Mouse (Mus musculus): ENCODE data around the gene Slc25a25. TPM values are rescaled to one million over a fixed set of nuclear protein-coding genes. Genes with fewer than 3 reads are reported as not detected.

Slc25a25 gene
- polyA plus RNA-seq, 1 experiment, result 11.4 TPM

DNA sequence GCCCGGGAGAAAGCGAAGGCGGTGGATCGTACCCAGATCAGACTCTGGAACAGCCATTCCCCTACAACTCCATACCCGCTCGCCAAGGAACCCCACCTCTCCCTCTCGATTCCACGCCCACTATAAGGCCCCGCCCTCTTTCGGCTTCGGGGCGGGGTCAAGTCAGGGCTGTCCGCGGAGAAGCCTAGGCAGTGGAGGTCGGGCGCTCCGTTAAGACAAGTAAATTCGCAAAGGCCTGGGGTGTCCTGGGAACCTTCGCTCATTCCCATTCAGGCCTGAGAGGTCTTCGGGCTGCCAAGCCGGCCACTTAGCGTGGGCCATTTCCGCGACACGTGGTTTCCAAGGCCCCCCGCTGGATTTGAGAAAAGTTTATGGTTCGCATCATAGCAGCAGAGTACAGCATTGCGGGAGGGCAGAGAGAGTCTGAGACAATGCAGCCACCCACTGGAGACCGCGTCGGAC, 55.7 kb downstream of the Slc25a25 start, which contains the start of gene Ptges2:
Ptges2 (plus strand) TSS at position 413 of the 462 bp plus-strand sequence.
- peak; percentile 77 to 87 for DNase-seq (ENCODE audit: low read depth in 1 of 2, low spot score in 2 of 2)
- Histone ChIP-seq H3K27ac (ENCODE audit: insufficient read depth, low read length) (peak within 1 kb of the TSS; percentile 92), H3K27me3 (ENCODE audit: control insufficient read depth, insufficient read depth, low read length) (no peaks in the 10 kb centered on the region), H3K4me1 (ENCODE audit: control insufficient read depth, insufficient read depth, insufficient read length) (peaks cover 7% of the 10 kb centered on the region; the same call in 1 of the 2 replicates), H3K4me3 (ENCODE audit: extremely low read depth, insufficient read depth, insufficient read length) (peak within 1 kb of the TSS; percentile 76), H3K36me3 (ENCODE audit: control insufficient read depth, insufficient read depth, low read length) (0 out of 2 replicates have a peak, but pooled peaks cover 2% of the 10 kb centered on the region)
- under 1% methylated on average over 31 of the region's 31 CpGs for WGBS
- TF ChIP-seq CTCF (IDR thresholded peaks at IDR 0.05; ENCODE audit: extremely low read depth, insufficient read depth, insufficient read length, insufficient replicate concordance) (no peak), POLR2A (IDR thresholded peaks at IDR 0.05; ENCODE audit: low read depth, low read length) (no peak)

DNA sequence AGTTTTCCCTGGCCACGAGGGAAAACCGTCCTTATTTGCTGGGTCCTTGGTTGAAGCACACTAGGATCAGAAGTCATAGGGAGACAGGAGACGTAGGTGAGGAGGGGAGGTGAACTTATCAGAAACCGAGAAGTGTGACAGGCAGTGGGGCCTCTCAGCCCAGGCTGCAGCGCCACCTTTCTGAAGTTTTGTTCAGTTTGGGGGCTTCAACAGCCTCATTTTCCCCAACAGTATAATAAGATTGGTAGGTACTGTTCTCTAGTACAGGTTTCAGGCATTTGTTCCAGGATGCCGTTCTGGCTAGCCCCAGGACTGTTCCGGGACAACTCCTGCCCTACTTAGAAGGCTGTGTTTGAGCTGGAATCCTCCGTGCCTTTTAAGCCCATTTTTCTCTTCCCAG, 56.3 kb downstream of the Slc25a25 start:
- WGBS, result 3% methylated on average over 8 of the region's 8 CpGs
- Histone ChIP-seq H3K27me3 (ENCODE audit: control insufficient read depth, insufficient read depth, low read length) (no peaks in the 10 kb centered on the region), H3K27ac (ENCODE audit: insufficient read depth, low read length) (peak overlapping the region; percentile 92; the same call in 1 of the 2 replicates), H3K4me1 (ENCODE audit: control insufficient read depth, insufficient read depth, insufficient read length) (peaks cover 7% of the 10 kb centered on the region; the same call in 1 of the 2 replicates), H3K36me3 (ENCODE audit: control insufficient read depth, insufficient read depth, low read length) (0 out of 2 replicates have a peak, but pooled peaks cover under 1% of the 10 kb centered on the region), H3K4me3 (ENCODE audit: extremely low read depth, insufficient read depth, insufficient read length) (peak overlapping the region; percentile 76; the same call in 1 of the 2 replicates)
- TF ChIP-seq POLR2A (IDR thresholded peaks at IDR 0.05; ENCODE audit: low read depth, low read length) (no peak), CTCF (IDR thresholded peaks at IDR 0.05; ENCODE audit: extremely low read depth, insufficient read depth, insufficient read length, insufficient replicate concordance) (no peak)
- peak in 1 of 2 experiments; percentile 18 for DNase-seq (ENCODE audit: low read depth in 1 of 2, low spot score in 2 of 2)

DNA sequence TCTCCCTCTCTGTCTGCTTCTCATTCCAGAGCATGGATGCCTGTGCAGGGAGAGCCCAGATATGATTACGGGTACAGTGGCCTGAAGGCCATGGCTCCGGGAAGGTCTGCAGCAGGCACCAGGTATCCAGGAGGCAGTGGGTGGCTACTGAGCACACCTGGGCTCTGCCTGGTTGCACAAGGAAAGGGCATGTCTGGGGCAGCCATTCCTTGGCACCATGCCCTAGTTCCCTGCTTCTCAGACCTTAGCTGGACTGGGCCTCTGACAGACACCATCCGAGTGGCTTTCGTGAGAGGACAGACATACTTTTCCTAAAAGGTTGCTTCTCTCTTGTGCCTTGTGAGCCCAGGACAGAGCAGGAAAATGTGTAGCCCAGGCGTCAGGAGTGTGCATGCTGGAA, 59.2 kb downstream of the Slc25a25 start:
- TF ChIP-seq CTCF (IDR thresholded peaks at IDR 0.05; ENCODE audit: extremely low read depth, insufficient read depth, insufficient read length, insufficient replicate concordance), result no peak
- TF ChIP-seq POLR2A (IDR thresholded peaks at IDR 0.05; ENCODE audit: low read depth, low read length), result no peak
- no peak overlapping the region for H3K27ac ChIP-seq (ENCODE audit: insufficient read depth, low read length)

DNA sequence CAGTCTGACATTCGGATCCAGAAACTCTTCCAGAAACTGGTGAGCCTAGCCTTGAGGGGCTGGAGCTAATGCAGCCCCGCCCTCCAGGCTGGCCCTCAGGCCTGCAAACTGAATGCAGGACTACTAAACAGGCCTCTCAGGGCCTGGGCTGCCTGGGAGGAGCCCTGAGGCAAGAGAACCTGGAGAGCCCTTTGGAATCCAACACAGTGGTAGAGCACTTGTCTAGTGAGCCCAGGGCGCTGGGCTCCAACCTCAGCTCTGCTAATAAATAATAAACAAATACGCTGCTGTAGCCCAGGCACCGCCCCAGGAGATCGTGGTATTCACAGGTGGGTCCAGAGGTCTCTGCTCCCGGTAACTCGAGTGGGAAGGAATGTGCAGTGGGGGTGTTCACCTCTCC, 60.4 kb downstream of the Slc25a25 start:
- H3K36me3 ChIP-seq (ENCODE audit: control insufficient read depth, insufficient read depth, low read length), result no peaks in the 10 kb centered on the region
- TF ChIP-seq CTCF (IDR thresholded peaks at IDR 0.05; ENCODE audit: extremely low read depth, insufficient read depth, insufficient read length, insufficient replicate concordance) (no peak), POLR2A (IDR thresholded peaks at IDR 0.05; ENCODE audit: low read depth, low read length) (no peak)
- H3K4me1 ChIP-seq (ENCODE audit: control insufficient read depth, insufficient read depth, insufficient read length), result 0 out of 2 replicates have a peak, but pooled peaks cover 2% of the 10 kb centered on the region
- H3K27me3 ChIP-seq (ENCODE audit: control insufficient read depth, insufficient read depth, low read length), result no peaks in the 10 kb centered on the region
- WGBS, result 89% methylated on average over 8 of the region's 8 CpGs
- H3K27ac ChIP-seq (ENCODE audit: insufficient read depth, low read length), result no peak overlapping the region
- no peak for DNase-seq (ENCODE audit: low read depth in 1 of 2, low spot score in 2 of 2)
- H3K4me3 ChIP-seq (ENCODE audit: extremely low read depth, insufficient read depth, insufficient read length), result no peak overlapping the region

More for the DNA sequence above, 59.2 kb downstream of the Slc25a25 start:
- DNase-seq (ENCODE audit: low read depth in 1 of 2, low spot score in 2 of 2), result no peak
- H3K36me3 ChIP-seq (ENCODE audit: control insufficient read depth, insufficient read depth, low read length), result no peaks in the 10 kb centered on the region
- peaks cover 5% of the 10 kb centered on the region; the same call in 1 of the 2 replicates for H3K4me1 ChIP-seq (ENCODE audit: control insufficient read depth, insufficient read depth, insufficient read length)
- H3K4me3 ChIP-seq (ENCODE audit: extremely low read depth, insufficient read depth, insufficient read length), result no peak overlapping the region
- WGBS, result 82% methylated on average over 5 of the region's 5 CpGs
- H3K27me3 ChIP-seq (ENCODE audit: control insufficient read depth, insufficient read depth, low read length), result no peaks in the 10 kb centered on the region

DNA sequence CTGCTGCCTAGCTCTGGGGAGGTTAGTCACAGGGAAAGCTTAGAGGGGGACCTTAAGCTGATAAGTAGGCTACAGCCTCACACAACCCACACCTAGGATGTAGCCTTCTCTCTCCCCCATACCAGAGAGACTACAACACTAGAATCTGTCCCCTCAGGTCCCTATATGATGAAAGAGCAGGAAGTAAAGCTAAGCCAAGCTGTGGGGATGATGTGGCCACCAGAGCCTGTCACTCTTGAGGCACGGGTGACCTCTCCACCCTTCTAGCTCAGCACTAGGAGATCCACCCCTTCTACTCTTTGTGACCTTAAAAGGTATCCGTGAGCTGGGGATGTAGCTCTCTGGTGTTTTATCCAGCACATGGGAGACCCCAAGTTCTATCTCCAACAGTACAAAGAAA, 62.1 kb downstream of the Slc25a25 start:
- Histone ChIP-seq H3K27me3 (ENCODE audit: control insufficient read depth, insufficient read depth, low read length) (no peaks in the 10 kb centered on the region), H3K36me3 (ENCODE audit: control insufficient read depth, insufficient read depth, low read length) (no peaks in the 10 kb centered on the region), H3K4me3 (ENCODE audit: extremely low read depth, insufficient read depth, insufficient read length) (no peak overlapping the region), H3K4me1 (ENCODE audit: control insufficient read depth, insufficient read depth, insufficient read length) (no peaks in the 10 kb centered on the region), H3K27ac (ENCODE audit: insufficient read depth, low read length) (no peak overlapping the region)
- TF ChIP-seq POLR2A (IDR thresholded peaks at IDR 0.05; ENCODE audit: low read depth, low read length) (no peak), CTCF (IDR thresholded peaks at IDR 0.05; ENCODE audit: extremely low read depth, insufficient read depth, insufficient read length, insufficient replicate concordance) (no peak)
- 62% methylated on average over 2 of the region's 2 CpGs for WGBS
- no peak for DNase-seq (ENCODE audit: low read depth in 1 of 2, low spot score in 2 of 2)

DNA sequence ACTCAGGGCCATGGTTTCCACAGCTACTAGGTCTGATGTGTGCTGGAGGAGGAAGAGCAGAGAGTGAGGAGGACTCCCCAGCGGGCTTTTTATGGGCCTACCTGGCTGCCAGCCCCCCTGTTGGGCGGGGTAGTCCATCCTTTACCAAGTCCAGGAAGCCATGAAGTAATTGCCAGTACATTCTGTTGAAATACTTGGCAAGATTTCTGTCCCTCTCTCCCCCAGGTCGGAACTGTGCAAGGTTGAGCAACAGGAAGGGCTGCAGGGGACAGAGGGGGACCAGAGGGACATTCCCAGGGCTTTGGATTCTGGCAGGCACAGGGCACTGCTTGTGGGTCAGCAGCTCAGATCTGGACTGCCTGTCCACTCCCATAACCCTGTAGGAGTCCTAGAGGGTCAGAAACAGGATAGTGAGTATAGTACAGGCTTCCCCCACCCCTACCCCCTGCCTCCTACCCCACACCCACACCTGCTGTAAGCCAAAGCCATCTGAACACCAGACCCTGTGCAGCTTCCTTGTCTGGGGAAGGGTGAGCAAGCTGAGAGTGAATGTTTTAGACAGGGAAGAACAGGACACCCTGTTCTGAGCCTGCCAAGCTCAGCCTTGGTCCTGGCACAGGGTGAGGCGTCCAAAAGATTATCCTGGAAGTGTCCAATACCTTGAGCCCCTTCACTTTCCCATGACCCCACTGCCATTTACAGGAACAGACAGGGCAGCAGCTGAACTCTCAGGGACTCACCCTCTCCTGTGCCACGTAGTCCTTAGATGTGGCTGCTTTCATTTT, 63.3 kb downstream of the Slc25a25 start, which contains the start of gene Lcn2:
Lcn2 (minus strand) TSS at position 547 of the 785 bp plus-strand sequence.
- Histone ChIP-seq H3K4me3 (ENCODE audit: extremely low read depth, insufficient read depth, insufficient read length) (no peak within 1 kb of the TSS), H3K27me3 (ENCODE audit: control insufficient read depth, insufficient read depth, low read length) (no peaks in the 10 kb centered on the region), H3K4me1 (ENCODE audit: control insufficient read depth, insufficient read depth, insufficient read length) (no peaks in the 10 kb centered on the region), H3K27ac (ENCODE audit: insufficient read depth, low read length) (no peak within 1 kb of the TSS), H3K36me3 (ENCODE audit: control insufficient read depth, insufficient read depth, low read length) (no peaks in the 10 kb centered on the region)
- WGBS, result 66% methylated on average over 5 of the region's 5 CpGs
- no peak for DNase-seq (ENCODE audit: low read depth in 1 of 2, low spot score in 2 of 2)
- TF ChIP-seq CTCF (IDR thresholded peaks at IDR 0.05; ENCODE audit: extremely low read depth, insufficient read depth, insufficient read length, insufficient replicate concordance) (no peak), POLR2A (IDR thresholded peaks at IDR 0.05; ENCODE audit: low read depth, low read length) (no peak)

Measured in spleen, adult 2 months (tissue).